Mouse (Mus musculus): ENCODE data around the gene Aff4.
"Not testable (repeated sequence)": the region's sequence is repeated elsewhere in the genome, so short reads cannot be mapped to it uniquely, and the experiment has no call there.

Gene Aff4

GRCm38 (mm10) chr11:53336924-53337323 is 13.7 kb upstream of the Aff4 start:
- no peak for DNase-seq (ENCODE audit: inconsistent age in 2 of 2, low spot score in 1 of 2)

- no peak for DNase-seq (ENCODE audit: inconsistent age in 2 of 2, low spot score in 1 of 2)
These were observed 12.9 kb upstream of the Aff4 start for GRCm38 (mm10) chr11:53337684-53338083.

DNA sequence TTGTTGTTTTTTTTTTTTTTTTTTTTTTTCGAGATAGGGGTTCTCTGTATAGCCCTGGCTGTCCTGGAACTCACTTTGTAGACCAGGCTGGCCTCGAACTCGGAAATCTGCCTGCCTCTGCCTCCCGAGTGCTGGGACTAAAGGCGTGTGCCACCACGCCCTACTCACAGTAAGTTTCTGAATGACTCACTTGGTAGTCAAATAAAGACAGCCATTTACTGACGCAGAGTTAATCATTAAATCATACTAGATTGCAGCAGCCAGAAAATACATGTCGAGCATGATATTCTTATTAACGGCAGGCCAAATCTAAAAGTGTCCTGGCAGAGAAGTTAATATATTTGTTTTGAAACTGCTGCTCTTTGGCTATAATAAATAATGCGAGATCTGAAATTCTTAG is 9.6 kb upstream of the Aff4 start:
- not testable (repeated sequence) for DNase-seq (ENCODE audit: inconsistent age in 2 of 2, low spot score in 1 of 2)

- no peak for DNase-seq (ENCODE audit: inconsistent age in 2 of 2, low spot score in 1 of 2)
These were observed 7.9 kb upstream of the Aff4 start for GRCm38 (mm10) chr11:53342711-53343110.

DNA sequence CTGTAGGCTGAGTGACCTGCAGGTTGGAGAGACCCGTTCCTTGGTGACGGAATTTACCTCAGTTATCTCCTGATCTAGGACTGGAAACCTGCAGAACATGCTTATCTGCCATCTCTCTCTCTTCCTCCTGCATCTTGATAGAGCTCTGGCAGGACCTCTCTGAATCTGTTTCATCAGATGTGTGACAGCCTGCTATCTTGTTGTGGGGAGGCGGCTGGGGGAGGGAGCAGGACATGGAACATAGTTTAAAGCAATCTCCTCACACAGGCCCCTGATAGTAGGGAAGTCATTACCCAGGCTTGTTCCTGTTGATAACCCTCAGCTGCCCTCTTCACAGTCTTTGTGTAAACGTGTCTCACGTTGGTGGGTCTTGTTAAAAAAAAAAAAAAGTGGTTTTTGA is 5.3 kb upstream of the Aff4 start:
- no peak for DNase-seq (ENCODE audit: inconsistent age in 2 of 2, low spot score in 1 of 2)

GRCm38 (mm10) chr11:53345738-53346137 is 4.9 kb upstream of the Aff4 start:
- DNase-seq (ENCODE audit: inconsistent age in 2 of 2, low spot score in 1 of 2), result no peak

DNA sequence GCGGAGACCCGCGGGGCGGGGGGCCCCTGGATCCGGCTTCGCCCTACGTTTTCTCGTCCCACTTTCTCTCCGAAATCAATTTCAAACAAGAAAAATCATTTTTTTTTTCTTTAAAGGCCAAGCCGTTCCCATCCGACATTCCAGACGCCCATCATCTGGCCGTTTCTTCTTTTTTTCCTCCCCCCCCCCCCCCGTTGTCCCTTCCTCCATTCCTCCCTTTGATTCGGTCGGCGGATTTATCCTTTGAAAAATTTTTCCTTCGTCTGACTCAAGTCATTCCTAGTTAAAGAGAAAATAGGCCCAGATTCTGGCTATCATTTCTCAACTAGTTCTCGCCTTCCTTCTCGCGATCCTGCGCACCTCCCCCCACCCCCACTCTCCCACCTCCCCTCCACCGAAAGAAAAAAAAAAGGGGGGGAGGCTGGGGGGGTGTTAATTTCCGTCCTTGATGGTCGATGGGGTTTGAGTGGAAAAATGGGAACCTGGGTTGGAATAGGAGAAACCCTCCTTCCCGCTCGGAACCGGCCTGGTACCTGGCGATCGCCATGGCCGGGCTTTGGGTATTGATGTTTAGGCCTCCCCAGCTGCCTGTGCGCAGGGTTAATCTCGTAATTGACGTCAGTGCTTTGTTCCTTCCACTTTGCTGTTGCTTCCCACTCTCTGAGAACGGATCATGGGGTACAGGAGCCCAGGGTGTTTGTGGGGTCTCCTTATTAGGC is 750 bp downstream of the Aff4 start:
- peak; percentile 69 to 91 for DNase-seq (ENCODE audit: inconsistent age in 2 of 2, low spot score in 1 of 2)

DNA sequence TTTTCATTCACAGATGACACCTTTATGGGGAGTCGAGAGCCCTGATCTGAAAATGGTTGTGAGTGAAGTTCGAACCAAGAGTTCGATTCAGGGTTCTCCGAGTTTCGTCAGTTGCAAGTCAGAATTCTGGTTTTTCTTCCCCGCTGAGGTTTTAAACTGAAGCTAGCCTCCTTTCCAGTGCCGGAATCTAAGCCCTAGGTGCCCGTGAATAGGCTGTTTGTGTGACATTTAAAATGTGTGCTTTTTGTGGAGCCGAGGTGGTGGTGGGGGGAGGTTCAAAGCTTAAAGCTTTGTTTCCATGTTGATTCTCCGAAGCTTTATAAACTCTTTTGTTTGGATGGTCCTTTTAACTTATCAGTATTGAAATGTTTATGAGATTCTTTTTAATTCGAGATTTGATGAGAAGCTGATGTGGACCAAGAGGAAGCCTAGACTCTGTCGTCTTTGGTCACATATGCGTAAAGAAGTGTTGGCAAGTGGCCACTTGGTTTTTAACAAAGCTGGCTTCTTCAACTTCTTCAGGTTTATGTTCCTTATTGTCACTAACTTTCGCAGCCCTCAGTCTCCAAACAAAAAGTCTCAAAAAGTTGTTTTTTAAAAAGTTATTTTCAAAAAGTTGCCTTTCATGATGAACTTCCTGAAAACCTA is 1.4 kb downstream of the Aff4 start:
- peak in 1 of 2 experiments; percentile 67 for DNase-seq (ENCODE audit: inconsistent age in 2 of 2, low spot score in 1 of 2)

DNA sequence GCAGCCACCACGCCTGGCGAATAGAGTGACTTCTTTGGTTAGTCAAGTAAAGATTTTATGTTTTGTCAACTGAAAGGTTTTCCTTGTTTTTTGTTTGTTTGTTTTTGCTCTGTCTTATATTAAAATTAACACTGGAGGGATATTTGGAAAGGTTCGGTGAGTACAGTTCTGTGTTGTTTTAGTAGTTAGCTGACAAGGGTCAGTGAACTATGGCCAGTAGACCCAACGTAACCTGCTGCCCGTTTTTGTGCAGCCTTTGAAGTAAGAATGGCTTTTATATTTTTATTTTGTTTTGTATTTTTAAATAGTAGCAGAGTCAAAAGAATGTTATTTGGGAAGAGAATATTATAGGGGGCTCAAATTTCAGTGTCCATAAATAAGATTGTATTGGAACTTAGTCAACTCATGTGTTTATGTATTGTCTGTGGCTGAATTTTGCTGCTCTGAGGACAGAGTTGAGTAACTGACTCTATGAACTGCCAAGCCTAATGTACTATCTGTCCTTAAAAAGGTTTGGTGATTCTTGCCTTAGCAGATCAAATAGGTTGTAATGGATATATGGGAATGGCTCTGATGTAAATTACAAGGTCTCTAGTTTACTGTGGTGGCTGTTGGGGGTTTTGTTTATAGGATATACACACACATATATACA is 8.0 kb downstream of the Aff4 start:
- no peak for DNase-seq (ENCODE audit: inconsistent age in 2 of 2, low spot score in 1 of 2)

DNA sequence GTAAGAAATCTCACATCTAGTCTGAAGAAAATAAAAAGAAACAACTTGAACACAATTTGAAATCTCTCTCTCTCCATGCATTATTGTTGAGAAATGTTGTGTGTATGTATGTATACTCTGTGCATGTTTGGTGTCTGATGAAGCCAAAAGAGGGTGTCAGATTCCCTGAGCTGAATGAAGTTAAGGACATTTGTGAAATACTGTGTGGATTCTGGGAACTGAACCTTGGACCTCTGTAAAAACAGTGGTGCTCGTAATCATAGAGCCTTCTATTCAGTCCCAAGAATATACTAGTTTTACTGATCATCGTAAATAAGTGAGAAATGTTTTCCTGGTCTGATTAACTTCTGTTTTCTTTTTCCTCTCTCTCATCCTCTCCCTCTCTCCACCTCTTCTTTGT is 16.4 kb downstream of the Aff4 start:
- no peak for DNase-seq (ENCODE audit: inconsistent age in 2 of 2, low spot score in 1 of 2)

GRCm38 (mm10) chr11:53378918-53379317 is 28.3 kb downstream of the Aff4 start:
- no peak for DNase-seq (ENCODE audit: inconsistent age in 2 of 2, low spot score in 1 of 2)

DNA sequence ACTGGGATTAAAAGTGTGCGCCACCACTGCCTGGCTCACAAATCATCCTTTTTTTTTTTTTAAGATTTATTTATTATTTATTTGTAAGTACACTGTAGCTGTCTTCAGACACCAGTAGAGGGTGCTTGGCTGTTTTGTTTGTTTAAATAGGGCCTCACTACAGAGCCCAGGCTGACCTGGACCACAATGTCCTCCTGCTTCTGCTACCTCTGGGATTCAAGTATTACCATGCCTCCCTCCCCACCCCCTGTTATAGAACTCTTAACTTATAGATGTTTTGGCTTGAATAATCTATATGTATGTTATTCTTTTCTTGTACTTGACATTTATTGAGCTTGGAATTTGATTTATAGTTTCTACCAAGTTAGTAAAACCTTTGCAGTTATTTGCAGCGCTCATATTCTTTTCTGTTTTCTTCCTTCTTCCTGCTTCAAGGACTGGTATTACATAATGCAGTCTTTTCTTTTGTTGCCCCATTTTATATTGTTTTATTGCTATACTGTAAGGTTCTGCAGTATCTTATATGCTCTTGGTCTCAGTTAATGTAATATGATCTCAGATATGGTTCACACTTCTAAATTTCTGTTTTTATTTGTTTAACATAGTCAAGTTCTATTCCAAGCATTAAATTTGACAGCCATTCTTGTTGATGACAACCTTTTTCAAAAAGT is 33.3 kb downstream of the Aff4 start:
- no peak for DNase-seq (ENCODE audit: inconsistent age in 2 of 2, low spot score in 1 of 2)

GRCm38 (mm10) chr11:53393856-53394255 is 43.2 kb downstream of the Aff4 start:
- no peak for DNase-seq (ENCODE audit: inconsistent age in 2 of 2, low spot score in 1 of 2)

- no peak for DNase-seq (ENCODE audit: inconsistent age in 2 of 2, low spot score in 1 of 2)
These were observed 53.0 kb downstream of the Aff4 start for GRCm38 (mm10) chr11:53403638-53404037.

DNA sequence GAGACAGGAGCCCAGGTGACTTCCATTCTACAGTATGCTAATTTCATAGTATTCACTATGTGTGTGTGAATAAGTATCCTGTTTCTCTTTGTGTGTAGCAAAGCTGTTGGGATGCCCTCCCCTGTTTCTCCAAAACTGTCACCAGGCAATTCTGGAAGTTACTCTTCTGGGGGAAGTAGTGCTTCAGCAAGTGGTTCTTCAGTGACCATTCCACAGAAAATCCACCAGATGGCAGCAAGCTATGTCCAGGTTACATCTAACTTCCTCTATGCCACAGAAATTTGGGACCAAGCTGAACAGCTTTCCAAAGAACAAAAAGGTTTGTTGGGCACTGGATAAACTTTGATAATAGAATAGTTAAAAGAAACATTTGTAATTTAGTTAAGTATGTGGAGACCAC is 61.1 kb downstream of the Aff4 start:
- DNase-seq (ENCODE audit: inconsistent age in 2 of 2, low spot score in 1 of 2), result peak in 1 of 2 experiments; percentile 68

DNA sequence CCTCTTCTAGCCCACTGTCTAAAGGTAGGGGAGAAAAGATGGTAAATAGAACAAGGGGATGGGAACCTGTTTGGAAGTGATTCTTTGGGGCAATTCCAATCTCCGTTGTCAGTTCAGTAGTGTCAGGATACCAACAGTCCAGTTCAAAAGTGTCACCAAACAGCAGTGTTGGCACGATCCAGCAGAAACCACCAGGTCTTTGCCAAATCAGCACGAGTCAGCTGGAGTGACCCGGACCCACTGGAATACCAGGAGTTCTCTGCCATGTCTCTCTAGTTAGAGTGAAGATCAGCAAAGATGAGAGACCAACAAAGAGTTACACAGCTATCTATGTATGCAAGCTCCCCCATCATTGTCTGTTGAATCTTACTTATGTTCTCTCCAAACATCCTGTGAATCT is 63.2 kb downstream of the Aff4 start:
- no peak for DNase-seq (ENCODE audit: inconsistent age in 2 of 2, low spot score in 1 of 2)

GRCm38 (mm10) chr11:53418048-53418447 is 67.4 kb downstream of the Aff4 start:
- no peak for DNase-seq (ENCODE audit: inconsistent age in 2 of 2, low spot score in 1 of 2)

DNA sequence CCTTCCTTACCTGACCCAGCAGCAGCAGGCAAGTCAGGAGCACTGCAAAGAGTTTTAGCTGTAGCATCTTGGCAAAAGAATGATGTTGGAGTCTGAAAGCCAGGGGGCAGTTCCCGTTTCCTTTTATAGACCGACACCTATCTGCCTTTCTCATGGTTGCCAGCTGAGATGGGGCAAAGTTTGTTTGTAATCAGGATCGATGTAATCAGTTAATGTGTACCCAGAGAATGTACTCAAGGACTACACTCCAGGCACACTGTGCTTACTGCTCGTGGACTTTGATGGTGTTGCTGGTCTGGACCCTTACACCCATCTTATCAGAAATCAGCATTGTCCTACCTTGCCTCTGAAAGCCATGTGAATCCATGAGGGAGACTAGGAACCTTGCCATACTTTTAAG is 72.4 kb downstream of the Aff4 start, which contains the start of gene Leap2:
Gene Leap2 (minus strand): TSS at position 135 of the 400 bp plus-strand sequence.
- no peak for DNase-seq (ENCODE audit: inconsistent age in 2 of 2, low spot score in 1 of 2)

DNA sequence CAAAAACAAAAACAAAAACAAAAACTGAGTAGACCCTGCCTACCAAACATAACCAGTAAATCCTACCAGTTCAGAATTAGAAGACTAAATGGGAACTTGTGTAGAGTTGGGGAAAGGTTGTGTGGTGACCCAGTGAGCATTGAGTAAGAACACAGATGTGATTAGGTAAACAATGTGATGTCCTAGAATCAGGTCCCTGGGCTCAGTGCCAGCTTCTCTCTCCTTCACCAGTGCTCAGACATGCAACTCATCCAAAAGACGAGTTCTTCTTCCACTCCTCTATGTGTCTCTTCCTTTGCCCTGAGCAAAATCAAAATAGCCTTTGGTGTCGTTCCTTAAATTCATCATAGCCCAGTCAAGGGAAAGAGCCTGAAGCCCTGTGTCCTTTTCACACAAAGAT is 74.2 kb downstream of the Aff4 start:
- DNase-seq (ENCODE audit: inconsistent age in 2 of 2, low spot score in 1 of 2), result peak in 1 of 2 experiments; percentile 86

GRCm38 (mm10) chr11:53425251-53425650 is 74.6 kb downstream of the Aff4 start:
- DNase-seq (ENCODE audit: inconsistent age in 2 of 2, low spot score in 1 of 2), result no peak

DNA sequence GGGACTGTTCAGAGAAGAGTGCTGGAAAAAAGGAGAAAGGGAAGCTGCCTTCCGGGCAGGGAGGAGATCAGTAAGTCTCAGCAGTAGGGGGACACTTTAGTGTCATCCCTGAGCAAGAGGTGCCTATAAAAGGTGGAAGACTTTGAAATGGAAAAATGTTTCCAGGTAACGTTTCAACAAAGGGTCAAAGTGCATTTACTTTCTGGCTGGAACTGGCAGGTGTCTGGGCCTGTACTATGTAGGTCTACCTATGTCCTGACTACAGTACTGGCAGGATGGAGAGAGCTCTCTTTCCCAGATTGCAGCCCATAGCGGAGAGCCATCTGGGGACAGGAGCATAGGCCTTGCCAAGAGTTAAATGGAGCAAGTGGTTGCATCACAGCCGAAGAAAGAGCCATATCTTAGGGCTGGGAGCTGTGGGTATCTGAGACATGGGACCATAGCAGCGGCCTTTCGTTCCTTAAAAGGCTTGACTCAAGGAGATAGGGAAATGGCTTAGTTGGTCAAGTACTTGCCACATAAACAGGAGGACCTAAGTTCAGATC is 75.2 kb downstream of the Aff4 start:
- DNase-seq (ENCODE audit: inconsistent age in 2 of 2, low spot score in 1 of 2), result peak in 1 of 2 experiments; percentile 60

All from adrenal gland, adult (tissue).